Mouse (Mus musculus) forebrain, embryonic 13.5 days (tissue): Measurements from ENCODE around the gene Taf8. TPM values are rescaled to one million over a fixed set of nuclear protein-coding genes. Genes with fewer than 3 reads are reported as not detected.

Source experiments
- ATAC-seq: fragments of 200-750 bp; cut with Nextera tagmentation; 2 replicates; pipeline ENCODE4 v1.8.0; 2017
- H3K27ac ChIP-seq: fragments of 300-500 bp; sonication (generic); 2 replicates; pipeline ENCODE4 v1.5.1; 2015; ENCODE audit warnings: inconsistent platforms, mild to moderate bottlenecking, moderate library complexity
- H3K27me3 ChIP-seq: fragments of 300-500 bp; sonication (generic); 2 replicates; pipeline ENCODE4 v1.6.1; 2015; ENCODE audit warnings: mild to moderate bottlenecking, inconsistent platforms
- H3K36me3 ChIP-seq: fragments of 300-500 bp; sonication (generic); 2 replicates; pipeline ENCODE4 v1.6.1; 2015; ENCODE audit warnings: mild to moderate bottlenecking, inconsistent platforms; ENCODE audit not compliant: poor library complexity, severe bottlenecking
- H3K4me1 ChIP-seq: fragments of 300-500 bp; sonication (generic); 2 replicates; pipeline ENCODE4 v1.6.1; 2015; ENCODE audit warnings: inconsistent platforms
- H3K4me2 ChIP-seq: fragments of 300-500 bp; sonication (generic); 2 replicates; pipeline ENCODE4 v1.6.1; 2015; ENCODE audit warnings: inconsistent platforms, mild to moderate bottlenecking, moderate library complexity
- H3K4me3 ChIP-seq: fragments of 300-500 bp; sonication (generic); 2 replicates; pipeline ENCODE4 v1.5.1; 2015; ENCODE audit warnings: mild to moderate bottlenecking, inconsistent platforms
- H3K9ac ChIP-seq: fragments of 300-500 bp; sonication (generic); 2 replicates; pipeline ENCODE4 v1.6.1; 2015; ENCODE audit warnings: mild to moderate bottlenecking, inconsistent platforms
- H3K9me3 ChIP-seq: fragments of 300-500 bp; sonication (generic); replicated peaks from 2 replicates; pipeline ENCODE4 v1.6.1; 2016; ENCODE audit warnings: inconsistent platforms
- WGBS: fragments of 180-500 bp; shearing (Covaris S2); methylation state at CpG from one replicate; pipeline ENCODE4 v1.1.7; 2015; 5-methylcytosine and 5-hydroxymethylcytosine counted together
- polyA plus RNA-seq: library from polyadenylated mRNA; unstranded; fragments of >200 nt; fragmentation: Nextera tagmentation; extraction: Ambion mirVana; gene quantifications from 2 replicates; pipeline ENCODE4 v1.2.1, GENCODE M21; 2015

Taf8 gene
- polyA plus RNA-seq, 1 experiment from 2014 or later: 26.5 TPM

- 91% methylated on average over 11 of the region's 11 CpGs for WGBS
- ATAC-seq: no peak
- H3K9ac ChIP-seq: no peak overlapping the region
Measured at GRCm38 (mm10) chr17:47529595-47529994, 27.5 kb upstream of the Taf8 start.

GRCm38 (mm10) chr17:47528919-47529318, 26.8 kb upstream of the Taf8 start:
- Histone ChIP-seq H3K9me3 (no peaks in the 10 kb centered on the region), H3K9ac (0 out of 2 replicates have a peak overlapping the region, but pooled peaks have one; percentile 30)
- 39% methylated on average over 8 of the region's 8 CpGs for WGBS

More at GRCm38 (mm10) chr17:47529595-47529994, 27.5 kb upstream of the Taf8 start:
- Histone ChIP-seq H3K36me3 (no peaks in the 10 kb centered on the region), H3K9me3 (no peaks in the 10 kb centered on the region), H3K4me3 (no peak overlapping the region), H3K4me2 (no peak overlapping the region), H3K27ac (no peak overlapping the region), H3K4me1 (peaks cover 17% of the 10 kb centered on the region; the same call in 1 of the 2 replicates), H3K27me3 (no peaks in the 10 kb centered on the region)

GRCm38 (mm10) chr17:47527581-47528300, 25.6 kb upstream of the Taf8 start:
- Histone ChIP-seq H3K27me3 (no peaks in the 10 kb centered on the region), H3K4me3 (no peak overlapping the region), H3K9ac (peak overlapping the region; percentile 45), H3K4me1 (peaks cover 23% of the 10 kb centered on the region), H3K36me3 (no peaks in the 10 kb centered on the region), H3K27ac (peak overlapping the region; percentile 51; the same call in 1 of the 2 replicates), H3K4me2 (no peak overlapping the region), H3K9me3 (no peaks in the 10 kb centered on the region)
- 47% methylated on average over 10 of the region's 10 CpGs for WGBS
- peak; percentile 21; the same call in 1 of the 2 replicates for ATAC-seq

More at GRCm38 (mm10) chr17:47528919-47529318, 26.8 kb upstream of the Taf8 start:
- H3K4me3 ChIP-seq: no peak overlapping the region
- no peak overlapping the region for H3K27ac ChIP-seq
- H3K4me1 ChIP-seq: peaks cover 17% of the 10 kb centered on the region; the same call in 1 of the 2 replicates
- ATAC-seq: no peak
- no peak overlapping the region for H3K4me2 ChIP-seq
- no peaks in the 10 kb centered on the region for H3K36me3 ChIP-seq
- H3K27me3 ChIP-seq: no peaks in the 10 kb centered on the region

GRCm38 (mm10) chr17:47526856-47527520, 24.9 kb upstream of the Taf8 start:
- WGBS: 87% methylated on average over 17 of the region's 17 CpGs
- Histone ChIP-seq H3K9ac (0 out of 2 replicates have a peak overlapping the region, but pooled peaks have one; percentile 45), H3K9me3 (no peaks in the 10 kb centered on the region), H3K4me1 (peaks cover 30% of the 10 kb centered on the region), H3K36me3 (no peaks in the 10 kb centered on the region), H3K27me3 (no peaks in the 10 kb centered on the region), H3K27ac (peak overlapping the region; percentile 51; the same call in 1 of the 2 replicates), H3K4me2 (no peak overlapping the region), H3K4me3 (no peak overlapping the region)
- no peak for ATAC-seq

GRCm38 (mm10) chr17:47524991-47525390, 22.9 kb upstream of the Taf8 start:
- no peaks in the 10 kb centered on the region for H3K9me3 ChIP-seq
- 88% methylated on average over 6 of the region's 6 CpGs for WGBS
- no peak for ATAC-seq
- no peaks in the 10 kb centered on the region for H3K27me3 ChIP-seq
- H3K4me1 ChIP-seq: peaks cover 39% of the 10 kb centered on the region
- no peaks in the 10 kb centered on the region for H3K36me3 ChIP-seq
- H3K9ac ChIP-seq: no peak overlapping the region
- H3K4me3 ChIP-seq: no peak overlapping the region
- no peak overlapping the region for H3K27ac ChIP-seq
- no peak overlapping the region for H3K4me2 ChIP-seq

GRCm38 (mm10) chr17:47524055-47524454, 22.0 kb upstream of the Taf8 start:
- H3K4me3 ChIP-seq: no peak overlapping the region
- no peak overlapping the region for H3K4me2 ChIP-seq
- WGBS: 73% methylated on average over 8 of the region's 8 CpGs
- H3K27ac ChIP-seq: no peak overlapping the region
- no peak for ATAC-seq
- H3K36me3 ChIP-seq: no peaks in the 10 kb centered on the region
- H3K9me3 ChIP-seq: no peaks in the 10 kb centered on the region
- H3K9ac ChIP-seq: no peak overlapping the region
- peaks cover 39% of the 10 kb centered on the region for H3K4me1 ChIP-seq
- no peaks in the 10 kb centered on the region for H3K27me3 ChIP-seq

GRCm38 (mm10) chr17:47523211-47523682, 21.2 kb upstream of the Taf8 start:
- Histone ChIP-seq H3K9ac (no peak overlapping the region), H3K36me3 (no peaks in the 10 kb centered on the region), H3K27me3 (no peaks in the 10 kb centered on the region), H3K9me3 (no peaks in the 10 kb centered on the region), H3K4me3 (no peak overlapping the region), H3K4me2 (no peak overlapping the region), H3K4me1 (peaks cover 33% of the 10 kb centered on the region), H3K27ac (no peak overlapping the region)
- WGBS: 76% methylated on average over 18 of the region's 18 CpGs
- ATAC-seq: no peak

- WGBS: 76% methylated on average over 4 of the region's 4 CpGs
- 0 out of 2 replicates have a peak, but pooled peaks have one; percentile 7 for ATAC-seq
- Histone ChIP-seq H3K4me1 (peaks cover 33% of the 10 kb centered on the region), H3K27ac (peak overlapping the region; percentile 95), H3K4me3 (no peak overlapping the region), H3K4me2 (no peak overlapping the region), H3K36me3 (no peaks in the 10 kb centered on the region), H3K27me3 (no peaks in the 10 kb centered on the region), H3K9ac (no peak overlapping the region), H3K9me3 (no peaks in the 10 kb centered on the region)
Measured at GRCm38 (mm10) chr17:47522536-47522935, 20.4 kb upstream of the Taf8 start.

- peak overlapping the region; percentile 53 for H3K4me2 ChIP-seq
- 2% methylated on average over 17 of the region's 17 CpGs for WGBS
- no peaks in the 10 kb centered on the region for H3K27me3 ChIP-seq
- peak overlapping the region; percentile 21 for H3K4me3 ChIP-seq
- peak; percentile 94 for ATAC-seq
- H3K27ac ChIP-seq: peak overlapping the region; percentile 95
- no peaks in the 10 kb centered on the region for H3K36me3 ChIP-seq
- peak overlapping the region; percentile 60 for H3K9ac ChIP-seq
- peaks cover 29% of the 10 kb centered on the region for H3K4me1 ChIP-seq
- no peaks in the 10 kb centered on the region for H3K9me3 ChIP-seq
Measured at GRCm38 (mm10) chr17:47521551-47522258, 19.6 kb upstream of the Taf8 start.

GRCm38 (mm10) chr17:47518205-47518604, 16.1 kb upstream of the Taf8 start:
- H3K27ac ChIP-seq: no peak overlapping the region
- H3K4me3 ChIP-seq: no peak overlapping the region
- ATAC-seq: no peak
- H3K27me3 ChIP-seq: no peaks in the 10 kb centered on the region; the same call in 1 of the 2 replicates
- no peak overlapping the region for H3K9ac ChIP-seq
- no peaks in the 10 kb centered on the region for H3K36me3 ChIP-seq
- H3K4me2 ChIP-seq: no peak overlapping the region
- WGBS: 30% methylated on average over 8 of the region's 8 CpGs
- H3K4me1 ChIP-seq: peaks cover 27% of the 10 kb centered on the region
- H3K9me3 ChIP-seq: no peaks in the 10 kb centered on the region

GRCm38 (mm10) chr17:47516232-47516631, 14.1 kb upstream of the Taf8 start:
- Histone ChIP-seq H3K9ac (no peak overlapping the region), H3K4me2 (no peak overlapping the region), H3K4me1 (peaks cover 12% of the 10 kb centered on the region), H3K27ac (no peak overlapping the region), H3K36me3 (no peaks in the 10 kb centered on the region), H3K9me3 (no peaks in the 10 kb centered on the region), H3K4me3 (no peak overlapping the region), H3K27me3 (no peaks in the 10 kb centered on the region; the same call in 1 of the 2 replicates)
- ATAC-seq: no peak
- 100% methylated on average over 3 of the region's 3 CpGs for WGBS
